Mouse (Mus musculus) embryonic fibroblast, embryonic 13.5 days (primary cell): ENCODE measurements at regions not wholly inside any gene's neighbourhood (a gene's known extent, or its start where the extent isn't known, plus 50 kb on each side); places are given as distances from the start of the nearest gene placed in this dataset.

Source experiments
- H3K27ac ChIP-seq: 2 replicates; pipeline ENCODE4 v1.5.1; 2012; ENCODE audit warnings: low read length, control low read depth, inconsistent platforms; ENCODE audit not compliant: insufficient read depth
- H3K4me1 ChIP-seq: 2 replicates; pipeline ENCODE4 v1.6.1; 2011; ENCODE audit warnings: low read length; ENCODE audit not compliant: control insufficient read depth, insufficient read depth
- H3K4me3 ChIP-seq: 2 replicates; pipeline ENCODE4 v1.5.1; 2011; ENCODE audit warnings: mild to moderate bottlenecking, control low read depth, low read length; ENCODE audit not compliant: insufficient read depth
- CTCF ChIP-seq: IDR thresholded peaks from 2 replicates; pipeline ENCODE4 v1.5.1; 2011; ENCODE audit warnings: mild to moderate bottlenecking, control low read depth, low read length, moderate library complexity, borderline replicate concordance; ENCODE audit not compliant: insufficient read depth
- POLR2A ChIP-seq: IDR thresholded peaks from 2 replicates; pipeline ENCODE4 v1.6.1; 2011; ENCODE audit warnings: low read depth, mild to moderate bottlenecking, control low read depth, low read length, moderate library complexity

GRCm38 (mm10) chr2:148141936-148142335 lies 95.2 kb upstream of the Foxa2 start:
- Histone ChIP-seq H3K4me3 (no peak overlapping the region), H3K27ac (no peak overlapping the region), H3K4me1 (no peaks in the 10 kb centered on the region)
- no peak for TF ChIP-seq POLR2A
- TF ChIP-seq CTCF, result no peak

GRCm38 (mm10) chr2:148144816-148145215 lies 98.0 kb upstream of the Foxa2 start:
- TF ChIP-seq POLR2A (no peak), CTCF (no peak)
- no peak overlapping the region for H3K4me3 ChIP-seq
- no peaks in the 10 kb centered on the region for H3K4me1 ChIP-seq
- H3K27ac ChIP-seq, result no peak overlapping the region

- TF ChIP-seq CTCF (no peak), POLR2A (no peak)
- no peaks in the 10 kb centered on the region for H3K4me1 ChIP-seq
- H3K4me3 ChIP-seq, result no peak overlapping the region
- H3K27ac ChIP-seq, result no peak overlapping the region
Observed at GRCm38 (mm10) chr2:148148272-148148671, 101.5 kb upstream of the Foxa2 start.

- TF ChIP-seq POLR2A, result no peak
- no peak for TF ChIP-seq CTCF
- no peak overlapping the region for H3K27ac ChIP-seq
- no peaks in the 10 kb centered on the region for H3K4me1 ChIP-seq
- H3K4me3 ChIP-seq, result no peak overlapping the region
Observed at GRCm38 (mm10) chr2:148149426-148149825, 102.7 kb upstream of the Foxa2 start.

- TF ChIP-seq POLR2A (no peak), CTCF (no peak)
- H3K27ac ChIP-seq, result no peak overlapping the region
- H3K4me1 ChIP-seq, result no peaks in the 10 kb centered on the region
- no peak overlapping the region for H3K4me3 ChIP-seq
Observed at GRCm38 (mm10) chr2:148153513-148154271, 106.9 kb upstream of the Foxa2 start.

GRCm38 (mm10) chr2:148156122-148156521 lies 109.4 kb upstream of the Foxa2 start:
- TF ChIP-seq CTCF (no peak), POLR2A (no peak)
- Histone ChIP-seq H3K4me3 (no peak overlapping the region), H3K4me1 (no peaks in the 10 kb centered on the region), H3K27ac (no peak overlapping the region)

- Histone ChIP-seq H3K4me3 (no peak overlapping the region), H3K27ac (no peak overlapping the region), H3K4me1 (no peaks in the 10 kb centered on the region)
- TF ChIP-seq POLR2A (no peak), CTCF (no peak)
Observed at GRCm38 (mm10) chr2:148159028-148159600, 112.3 kb upstream of the Foxa2 start.

- no peak overlapping the region for H3K4me3 ChIP-seq
- H3K4me1 ChIP-seq, result no peaks in the 10 kb centered on the region
- no peak for TF ChIP-seq CTCF
- TF ChIP-seq POLR2A, result no peak
- no peak overlapping the region for H3K27ac ChIP-seq
Observed at GRCm38 (mm10) chr2:148160997-148161396, 114.2 kb upstream of the Foxa2 start.

- Histone ChIP-seq H3K4me1 (no peaks in the 10 kb centered on the region), H3K27ac (no peak overlapping the region), H3K4me3 (no peak overlapping the region)
- TF ChIP-seq POLR2A (no peak), CTCF (no peak)
Observed at GRCm38 (mm10) chr2:148161966-148162365, 115.2 kb upstream of the Foxa2 start.

GRCm38 (mm10) chr2:148162562-148162961 lies 115.8 kb upstream of the Foxa2 start:
- Histone ChIP-seq H3K4me3 (no peak overlapping the region), H3K27ac (no peak overlapping the region), H3K4me1 (no peaks in the 10 kb centered on the region)
- no peak for TF ChIP-seq POLR2A
- no peak for TF ChIP-seq CTCF

- 0 out of 2 replicates have a peak, but pooled peaks cover 4% of the 10 kb centered on the region for H3K4me1 ChIP-seq
- TF ChIP-seq CTCF (no peak), POLR2A (no peak)
- peak overlapping the region; percentile 72 for H3K27ac ChIP-seq
- H3K4me3 ChIP-seq, result no peak overlapping the region
Observed at GRCm38 (mm10) chr2:148171113-148171512, 124.3 kb upstream of the Foxa2 start.
